Mouse (Mus musculus) heart, embryonic 14.5 days (tissue): ENCODE data around the gene Bpgm. TPM values are rescaled to one million over a fixed set of nuclear protein-coding genes. Genes with fewer than 3 reads are reported as not detected.

Experiments used
- ATAC-seq: fragments of 200-750 bp; cut with Nextera tagmentation; 2 replicates; pipeline ENCODE4 v1.8.0; 2017; ENCODE audit warnings: low read depth, moderate TSS enrichment; ENCODE audit not compliant: insufficient number of reproducible peaks, insufficient read depth, low FRiP score
- H3K27ac ChIP-seq, 2 experiments: fragments of 200-500 bp in 1 of 2; fragments of 300-500 bp in 1 of 2; sonication (generic) in 1 of 2; replicated peaks in 1 of 2; 2 replicates each; pipeline ENCODE4 v1.5.1; 2012 to 2014; ENCODE audit warnings: low read depth in 2 of 2, low read length in 2 of 2, control low read depth in 1 of 2, mild to moderate bottlenecking in 1 of 2, mixed read lengths in 1 of 2; ENCODE audit not compliant: control insufficient read depth in 1 of 2, insufficient read depth in 1 of 2
- H3K27me3 ChIP-seq: fragments of 300-500 bp; sonication (generic); 2 replicates; pipeline ENCODE4 v1.6.1; 2014; ENCODE audit warnings: mild to moderate bottlenecking, low read length, control low read depth; ENCODE audit not compliant: control insufficient read depth, insufficient read depth
- H3K36me3 ChIP-seq: fragments of 300-500 bp; sonication (generic); 2 replicates; pipeline ENCODE4 v1.6.1; 2014; ENCODE audit warnings: mild to moderate bottlenecking, control low read depth, low read length, mixed read lengths; ENCODE audit not compliant: control insufficient read depth, insufficient read depth
- H3K4me1 ChIP-seq, 2 experiments: fragments of 200-500 bp in 1 of 2; fragments of 300-500 bp in 1 of 2; sonication (generic) in 1 of 2; 2 replicates each; pipeline ENCODE4 v1.6.1; 2012 to 2014; ENCODE audit warnings: low read length in 2 of 2, control low read depth in 1 of 2, mixed read lengths in 1 of 2; ENCODE audit not compliant: control insufficient read depth in 2 of 2, insufficient read depth in 2 of 2
- H3K4me2 ChIP-seq: fragments of 300-500 bp; sonication (generic); 2 replicates; pipeline ENCODE4 v1.6.1; 2014; ENCODE audit warnings: mild to moderate bottlenecking, low read length
- H3K4me3 ChIP-seq, 2 experiments: fragments of 200-500 bp in 1 of 2; fragments of 300-500 bp in 1 of 2; sonication (generic) in 1 of 2; 2 replicates each; pipeline ENCODE4 v1.5.1; 2012 to 2014; ENCODE audit warnings: low read length in 2 of 2, mild to moderate bottlenecking in 2 of 2, control low read depth in 1 of 2, low read depth in 1 of 2, moderate library complexity in 1 of 2; ENCODE audit not compliant: control insufficient read depth in 1 of 2, insufficient read depth in 1 of 2
- H3K9ac ChIP-seq: fragments of 300-500 bp; sonication (generic); 2 replicates; pipeline ENCODE4 v1.6.1; 2014; ENCODE audit warnings: mild to moderate bottlenecking, low read length
- H3K9me3 ChIP-seq: fragments of 300-500 bp; sonication (generic); 2 replicates; pipeline ENCODE4 v1.6.1; 2016; ENCODE audit warnings: low read length, control low read depth; ENCODE audit not compliant: control insufficient read depth
- WGBS: fragments of 180-500 bp; shearing (Covaris S2); extraction: QIAGEN DNeasy Blood & Tissue Kit; methylation state at CpG from one replicate; pipeline ENCODE4 v1.1.7; 2014; 5-methylcytosine and 5-hydroxymethylcytosine counted together
- polyA plus RNA-seq: library from polyadenylated mRNA; unstranded; fragments of >200 nt; fragmentation: Nextera tagmentation; extraction: Ambion mirVana; gene quantifications from 2 replicates; pipeline ENCODE4 v1.2.1, GENCODE M21; 2014

The Bpgm gene
- polyA plus RNA-seq, 1 experiment from 2014 or later: 40.1 TPM

DNA sequence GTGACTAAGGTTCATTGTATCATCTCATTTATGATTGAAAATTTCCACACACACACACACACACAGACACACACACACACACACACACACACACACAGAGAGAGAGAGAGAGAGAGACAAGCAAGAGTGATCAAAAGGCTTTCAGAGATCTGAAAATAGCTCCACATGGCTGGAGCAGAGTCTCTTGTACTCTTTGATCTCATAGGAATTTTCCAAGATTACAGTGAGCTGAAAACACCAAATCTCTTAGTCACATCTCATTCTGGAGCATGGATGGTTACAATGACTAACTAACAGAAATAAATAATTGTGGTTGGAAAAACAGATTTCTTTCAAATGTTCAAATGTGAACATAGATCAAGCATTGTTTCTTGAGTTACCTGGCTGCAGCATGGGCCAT, 16.6 kb upstream of the Bpgm start:
- H3K9me3 ChIP-seq: no peaks in the 10 kb centered on the region
- ATAC-seq: no peak
- H3K9ac ChIP-seq: no peak overlapping the region

GRCm38 (mm10) chr6:34460651-34461050, 15.4 kb upstream of the Bpgm start:
- Histone ChIP-seq H3K27me3 (no peaks in the 10 kb centered on the region), H3K9me3 (no peaks in the 10 kb centered on the region), H3K27ac (no peak overlapping the region), H3K36me3 (no peaks in the 10 kb centered on the region), H3K4me1 (no peaks in the 10 kb centered on the region), H3K4me2 (no peak overlapping the region), H3K4me3 (no peak overlapping the region), H3K9ac (no peak overlapping the region)
- ATAC-seq: no peak
- 42% methylated on average over 4 of the region's 4 CpGs for whole genome bisulfite sequencing

More for the DNA sequence above, 16.6 kb upstream of the Bpgm start:
- Histone ChIP-seq H3K4me3 (no peak overlapping the region), H3K4me2 (no peak overlapping the region), H3K27me3 (no peaks in the 10 kb centered on the region), H3K27ac (no peak overlapping the region), H3K36me3 (no peaks in the 10 kb centered on the region), H3K4me1 (no peaks in the 10 kb centered on the region)

GRCm38 (mm10) chr6:34463582-34463981, 12.4 kb upstream of the Bpgm start:
- no peaks in the 10 kb centered on the region for H3K27me3 ChIP-seq
- no peaks in the 10 kb centered on the region for H3K36me3 ChIP-seq
- ATAC-seq: no peak
- H3K4me2 ChIP-seq: no peak overlapping the region
- no peaks in the 10 kb centered on the region for H3K4me1 ChIP-seq
- no peak overlapping the region for H3K27ac ChIP-seq
- no peaks in the 10 kb centered on the region for H3K9me3 ChIP-seq
- no peak overlapping the region for H3K9ac ChIP-seq
- 87% methylated on average over 4 of the region's 4 CpGs for WGBS
- H3K4me3 ChIP-seq: no peak overlapping the region

DNA sequence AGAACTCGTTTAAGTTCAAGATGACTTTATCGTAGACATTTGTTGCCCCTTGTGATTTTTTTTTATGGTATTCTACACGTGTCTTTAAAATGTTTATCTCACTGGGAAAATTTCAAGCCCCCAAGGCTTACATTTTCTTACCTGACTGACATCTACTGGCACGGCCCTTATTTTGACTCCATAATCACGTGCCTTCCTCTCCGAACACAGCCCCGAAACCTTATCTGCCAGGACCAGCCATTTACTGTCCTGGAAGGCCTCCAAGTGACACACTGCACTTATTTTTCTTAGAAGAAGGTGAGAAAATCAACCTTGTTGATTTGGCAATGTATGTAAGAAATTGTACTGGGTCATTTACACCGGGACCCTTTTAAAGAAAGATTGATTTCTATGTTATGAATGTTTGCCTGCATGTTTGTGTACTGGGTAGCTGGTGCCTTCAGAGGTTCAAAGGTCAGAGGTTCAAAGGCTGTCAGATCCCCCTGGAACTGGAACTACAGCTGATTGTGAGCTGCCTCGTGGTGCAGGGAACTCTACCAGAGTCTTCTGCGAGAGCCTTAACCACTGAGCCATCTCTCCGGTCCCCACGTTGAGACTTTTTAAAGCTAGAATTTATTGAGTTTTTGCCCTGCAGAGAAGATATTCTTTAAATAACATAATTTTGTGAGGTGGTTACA, 4.4 kb upstream of the Bpgm start:
- Histone ChIP-seq H3K27me3 (no peaks in the 10 kb centered on the region), H3K4me3 (no peak overlapping the region), H3K4me1 (peaks cover 2 to 11% of the 10 kb centered on the region in 2 experiments), H3K27ac (no peak overlapping the region), H3K9ac (no peak overlapping the region), H3K36me3 (no peaks in the 10 kb centered on the region), H3K9me3 (no peaks in the 10 kb centered on the region), H3K4me2 (no peak overlapping the region)
- no peak for ATAC-seq
- WGBS: 56% methylated on average over 12 of the region's 12 CpGs

DNA sequence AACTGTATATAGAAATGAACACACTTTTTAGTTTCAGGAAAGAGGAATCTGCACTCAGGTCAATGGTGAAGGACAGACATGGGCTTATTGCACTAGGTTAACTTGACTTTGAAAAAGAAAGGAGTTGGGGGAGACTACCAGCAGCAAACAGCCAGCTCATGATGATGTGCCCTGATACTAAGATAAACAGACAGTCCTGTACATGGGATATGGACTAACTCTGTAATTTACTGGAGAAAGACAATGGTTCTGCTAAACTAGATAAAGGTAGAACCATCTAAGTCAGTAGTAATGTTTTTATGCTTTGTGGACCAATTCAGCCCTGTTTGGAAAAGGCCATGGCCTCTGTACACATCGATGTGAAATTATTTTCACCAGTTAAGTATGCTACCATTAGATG, 2.7 kb upstream of the Bpgm start:
- 81% methylated on average over 1 of the region's 1 CpGs for WGBS

DNA sequence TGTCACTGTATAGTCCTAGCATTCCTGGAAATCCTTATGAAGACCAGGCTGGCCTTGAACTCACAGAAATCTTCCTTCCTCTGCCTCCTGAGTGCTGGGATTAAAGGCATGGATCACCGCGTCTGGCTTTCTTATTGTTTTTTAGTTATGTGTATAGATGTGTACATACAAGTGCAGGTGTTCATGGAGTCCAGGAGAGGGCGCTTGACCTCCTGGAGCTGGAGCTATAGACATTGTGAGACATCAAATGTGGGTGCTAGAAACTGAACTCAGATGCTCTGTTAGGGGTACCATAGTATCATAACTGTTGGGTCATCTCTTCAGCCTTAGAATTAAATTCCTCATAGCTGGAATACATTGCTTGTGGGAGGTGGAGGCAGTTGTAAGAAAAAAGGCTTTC, 2.0 kb upstream of the Bpgm start:
- Histone ChIP-seq H3K27me3 (no peaks in the 10 kb centered on the region), H3K9ac (no peak overlapping the region), H3K27ac (no peak overlapping the region), H3K4me1 (peaks cover 4 to 16% of the 10 kb centered on the region in 2 experiments), H3K9me3 (no peaks in the 10 kb centered on the region), H3K4me2 (no peak overlapping the region), H3K4me3 (no peak overlapping the region), H3K36me3 (no peaks in the 10 kb centered on the region)
- WGBS: 52% methylated on average over 3 of the region's 3 CpGs
- ATAC-seq: no peak

More for the DNA sequence above, 2.7 kb upstream of the Bpgm start:
- Histone ChIP-seq H3K9me3 (no peaks in the 10 kb centered on the region), H3K4me2 (no peak overlapping the region), H3K9ac (no peak overlapping the region), H3K36me3 (no peaks in the 10 kb centered on the region), H3K27me3 (no peaks in the 10 kb centered on the region), H3K4me3 (no peak overlapping the region), H3K27ac (no peak overlapping the region), H3K4me1 (peaks cover 4 to 16% of the 10 kb centered on the region in 2 experiments)
- ATAC-seq: no peak

- no peak for ATAC-seq
- Histone ChIP-seq H3K27me3 (no peaks in the 10 kb centered on the region), H3K4me1 (peaks cover 4 to 16% of the 10 kb centered on the region in 2 experiments), H3K4me3 (peak overlapping the region; percentile 76 to 79), H3K27ac (peak overlapping the region; percentile 73 to 81; a peak in 3 of 4 replicates), H3K9ac (peak overlapping the region; percentile 82), H3K4me2 (peak overlapping the region; percentile 89), H3K9me3 (no peaks in the 10 kb centered on the region), H3K36me3 (no peaks in the 10 kb centered on the region)
- 10% methylated on average over 6 of the region's 6 CpGs for WGBS
Observed at GRCm38 (mm10) chr6:34475391-34475790, 616 bp upstream of the Bpgm start.

DNA sequence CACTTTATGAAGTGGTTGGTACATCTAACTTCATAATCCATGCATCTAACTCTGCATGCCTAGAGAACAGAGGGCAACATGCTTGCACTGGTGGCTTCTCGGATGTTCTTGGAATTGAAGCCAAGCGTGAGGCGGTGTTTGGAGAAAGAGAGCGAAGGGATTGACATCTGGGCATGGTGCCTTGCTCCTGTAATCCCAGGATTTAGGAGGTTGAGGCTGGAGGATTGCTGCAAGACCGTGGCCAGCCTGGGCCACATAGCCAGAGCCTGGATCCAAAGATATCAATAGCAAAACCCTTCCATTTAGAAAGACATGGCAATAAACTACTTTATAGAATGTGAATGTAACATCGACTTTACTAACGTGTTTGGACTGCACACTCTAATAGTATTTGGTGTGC, 2.0 kb downstream of the Bpgm start:
- no peaks in the 10 kb centered on the region for H3K36me3 ChIP-seq
- 85% methylated on average over 7 of the region's 7 CpGs for WGBS
- H3K9ac ChIP-seq: no peak overlapping the region
- no peak for ATAC-seq
- H3K27ac ChIP-seq: no peak overlapping the region
- H3K27me3 ChIP-seq: no peaks in the 10 kb centered on the region
- peaks cover 6 to 19% of the 10 kb centered on the region in 2 experiments for H3K4me1 ChIP-seq
- H3K4me3 ChIP-seq: no peak overlapping the region
- peak overlapping the region; percentile 7; the same call in 1 of the 2 replicates for H3K4me2 ChIP-seq
- no peaks in the 10 kb centered on the region for H3K9me3 ChIP-seq
